Mouse (Mus musculus): ENCODE measurements around the gene Unc93b1.

GRCm38 (mm10) chr19:3926279-3926678 lies 8.7 kb upstream of the Unc93b1 start:
- TF ChIP-seq CTCF (IDR thresholded peaks at IDR 0.05; ENCODE audit: low read depth, low read length) = no peak
- TF ChIP-seq POLR2A (IDR thresholded peaks at IDR 0.05; ENCODE audit: extremely low read depth, insufficient read depth, low read length) = no peak

All from liver, adult 2 months (tissue).